Mouse (Mus musculus): Measurements from ENCODE around the gene Snx18. TPM values are rescaled to one million over a fixed set of nuclear protein-coding genes. Genes with fewer than 3 reads are reported as not detected.

The Snx18 gene
- polyA plus RNA-seq, 1 experiment: 14.2 TPM

DNA sequence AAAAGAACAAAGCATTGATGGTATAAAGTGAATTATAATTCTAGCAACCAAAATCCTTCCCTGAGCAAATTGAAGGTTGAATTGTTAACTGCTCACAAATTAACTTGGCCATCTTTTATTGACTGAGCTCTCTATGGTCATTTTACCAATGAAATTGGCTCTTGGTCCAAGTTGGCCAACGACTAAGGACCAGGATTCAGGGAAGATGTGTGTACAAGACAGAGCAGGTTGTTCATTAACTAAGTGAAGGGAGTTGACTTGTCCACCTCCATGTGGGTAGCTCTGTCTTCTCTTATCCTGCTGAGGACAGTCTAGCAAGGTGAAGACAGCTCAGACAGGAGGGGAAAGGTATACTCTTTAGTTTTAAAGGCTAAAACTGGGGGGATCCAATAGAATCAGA, 66.0 kb downstream of the Snx18 start:
- no peak for DNase-seq (ENCODE audit: low read depth)
- TF ChIP-seq CTCF (IDR thresholded peaks at IDR 0.05; ENCODE audit: borderline replicate concordance, extremely low read depth, insufficient read depth, insufficient read length) (no peak), POLR2A (IDR thresholded peaks at IDR 0.05; ENCODE audit: borderline replicate concordance, extremely low read depth, insufficient read depth, insufficient read length, poor library complexity, severe bottlenecking) (no peak)

GRCm38 (mm10) chr13:113550866-113551565, 67.3 kb downstream of the Snx18 start:
- TF ChIP-seq POLR2A (IDR thresholded peaks at IDR 0.05; ENCODE audit: borderline replicate concordance, extremely low read depth, insufficient read depth, insufficient read length, poor library complexity, severe bottlenecking) (no peak), CTCF (IDR thresholded peaks at IDR 0.05; ENCODE audit: borderline replicate concordance, extremely low read depth, insufficient read depth, insufficient read length) (no peak)
- DNase-seq (ENCODE audit: low read depth): peak; percentile 76

DNA sequence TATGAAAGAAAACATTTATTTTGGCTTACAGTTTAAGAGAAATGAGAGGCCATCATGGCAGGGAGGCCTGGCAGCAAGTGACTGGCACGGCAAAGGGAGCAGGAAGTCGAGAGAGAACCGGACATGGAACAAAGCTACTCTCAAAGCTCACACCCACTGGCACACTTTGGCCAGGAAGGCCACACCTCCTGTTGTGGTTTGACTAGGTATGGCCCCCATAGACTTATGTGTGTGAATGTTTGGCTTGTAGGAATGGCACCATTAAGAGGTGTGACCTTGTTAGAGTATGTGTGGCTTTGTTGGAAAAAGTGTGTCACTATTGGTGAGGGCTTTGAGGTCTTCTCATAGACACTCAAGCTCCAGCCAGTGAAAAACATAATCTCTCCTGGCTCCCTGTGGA, 69.3 kb downstream of the Snx18 start:
- TF ChIP-seq CTCF (IDR thresholded peaks at IDR 0.05; ENCODE audit: borderline replicate concordance, extremely low read depth, insufficient read depth, insufficient read length) (no peak), POLR2A (IDR thresholded peaks at IDR 0.05; ENCODE audit: borderline replicate concordance, extremely low read depth, insufficient read depth, insufficient read length, poor library complexity, severe bottlenecking) (no peak)
- DNase-seq (ENCODE audit: low read depth): no peak

DNA sequence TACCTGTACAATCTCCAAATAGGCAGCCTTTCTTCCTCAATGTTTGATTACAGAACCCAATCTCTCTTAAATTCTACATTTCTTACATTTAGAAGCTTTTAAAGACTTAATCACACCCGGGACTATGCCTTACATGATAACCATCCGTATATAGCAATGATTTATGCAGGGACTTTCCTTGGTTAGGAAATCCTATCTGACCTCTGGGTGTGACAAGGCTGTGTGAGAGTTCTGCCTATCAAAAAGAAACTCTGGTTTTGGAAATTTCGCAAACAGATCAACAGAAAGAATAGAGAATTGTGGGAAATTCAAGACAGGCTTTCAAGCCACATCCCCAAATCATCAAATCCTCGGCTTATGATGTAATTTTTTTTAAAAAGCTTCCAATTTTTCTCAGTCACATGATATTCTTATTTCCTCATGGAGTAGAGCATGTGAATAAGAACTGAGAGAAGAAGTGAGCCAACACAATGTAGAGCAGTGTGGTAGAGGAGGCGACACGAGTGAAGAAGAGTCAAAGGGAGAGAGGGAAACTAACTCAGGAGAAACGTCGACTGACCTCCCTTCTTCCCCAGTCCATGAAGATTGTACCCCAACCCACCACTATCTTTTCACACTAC, 70.4 kb downstream of the Snx18 start:
- TF ChIP-seq POLR2A (IDR thresholded peaks at IDR 0.05; ENCODE audit: borderline replicate concordance, extremely low read depth, insufficient read depth, insufficient read length, poor library complexity, severe bottlenecking): no peak
- TF ChIP-seq CTCF (IDR thresholded peaks at IDR 0.05; ENCODE audit: borderline replicate concordance, extremely low read depth, insufficient read depth, insufficient read length): no peak
- no peak for DNase-seq (ENCODE audit: low read depth)

DNA sequence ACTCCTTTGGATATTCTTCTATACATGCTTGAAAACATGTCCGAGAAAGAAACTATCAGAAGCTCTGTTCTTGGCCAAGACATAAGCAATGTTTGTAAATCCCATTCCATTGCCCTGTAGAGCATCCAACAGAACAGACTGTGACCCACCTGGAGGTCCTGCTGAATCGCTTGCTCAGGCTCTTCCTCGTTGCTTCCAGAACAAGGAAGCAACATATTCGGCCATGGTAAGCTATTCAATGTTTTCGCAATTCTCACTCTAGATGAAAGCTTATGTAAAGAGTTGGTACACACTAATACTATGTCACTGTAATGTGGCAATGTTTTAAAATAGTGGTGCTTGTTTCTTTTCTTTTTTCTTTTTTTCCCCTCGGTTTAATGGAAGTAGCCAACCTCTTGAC, 76.0 kb downstream of the Snx18 start:
- DNase-seq (ENCODE audit: low read depth): no peak
- TF ChIP-seq CTCF (IDR thresholded peaks at IDR 0.05; ENCODE audit: borderline replicate concordance, extremely low read depth, insufficient read depth, insufficient read length): no peak
- TF ChIP-seq POLR2A (IDR thresholded peaks at IDR 0.05; ENCODE audit: borderline replicate concordance, extremely low read depth, insufficient read depth, insufficient read length, poor library complexity, severe bottlenecking): no peak

Other genes starting within 250 kb of the Snx18 start
- gene Hspb3, start 45.1 kb upstream of the Snx18 start, polyA plus RNA-seq (2012; rRNA removed): 0.11 and 0.44 TPM in 2 replicates
- 12.4 and 23.8 TPM in 2 replicates for gene Arl15, start 175.9 kb upstream of the Snx18 start, polyA plus RNA-seq (2012; rRNA removed)